32 mouse cellular contexts compared by ENCODE assay signal in the genomic region with DNA sequence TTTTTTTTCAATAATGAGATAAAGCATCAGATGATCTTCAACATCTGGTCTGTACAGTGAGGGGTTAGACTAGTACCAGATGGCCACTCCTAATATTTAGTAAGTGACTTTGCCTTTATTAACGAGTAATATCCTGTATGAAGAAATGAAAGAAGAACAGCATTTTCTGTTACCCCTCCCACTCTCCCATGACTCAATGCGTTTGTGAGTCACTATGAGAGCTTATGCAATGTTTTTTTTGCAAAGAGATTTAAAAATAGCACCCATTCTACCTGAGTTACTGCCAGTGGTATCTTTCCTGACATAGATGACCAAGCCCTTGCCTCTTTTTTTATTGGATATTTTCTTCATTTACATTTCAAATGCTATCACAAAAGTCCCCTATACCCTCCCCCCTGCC. TPM values are rescaled to one million over a fixed set of nuclear protein-coding genes. Genes with fewer than 3 reads are reported as not detected.
A peak's percentile ranks its signal among the peaks of the same experiment; 100 is the strongest.
DNase-seq lines count a peak whose midpoint lies in the region; ATAC-seq and TF ChIP-seq lines count a peak whose summit lies in the region.
"Had no signal": no experiment of that assay in that cellular context is flagged by ENCODE, and none has a peak within 500 bp of the region (broad histone marks: within the 10 kb centered on the region; RNA-seq: fewer than 3 reads in every experiment).

No protein-coding gene starts in this region.

- in situ Hi-C loops in CH12.LX (cut with MboI; ENCODE audit: low pct_ligation_motif_present, low pct_unique_long_range_greater_than_20kb, low sequenced_read_pairs), result no loop called here

- TF ChIP-seq EP300 in CH12.LX (IDR thresholded peaks at IDR 0.05; ENCODE audit: low read length), result no peak

- peak; percentile 47 for ATAC-seq in granulocyte monocyte progenitor cell, adult 5-6 weeks (replicated peaks; ENCODE audit: poor library complexity, severe bottlenecking)
- ATAC-seq: forebrain, embryonic 14.5 days; midbrain, embryonic 15.5 days; Patski had no signal

- no peak overlapping the region for H3K9ac ChIP-seq in CH12.LX (ENCODE audit: insufficient read depth, low read depth)
- H3K9ac ChIP-seq: embryonic facial prominence, embryonic 12.5 days; heart, embryonic 15.5 days; hindbrain, embryonic 14.5 days; kidney, embryonic 15.5 days; liver, embryonic 14.5 days; lung, embryonic 14.5 days; midbrain, embryonic 15.5 days had no signal

- H3K4me2 ChIP-seq in CH12.LX (ENCODE audit: insufficient read depth, low read depth, poor library complexity, severe bottlenecking), result no peak overlapping the region
- H3K4me2 ChIP-seq: embryonic facial prominence, embryonic 12.5 days; heart, embryonic 15.5 days; hindbrain, embryonic 14.5 days; kidney, embryonic 15.5 days; lung, embryonic 14.5 days; midbrain, embryonic 15.5 days had no signal

- peak; percentile 50 for DNase-seq in lung, postnatal 36 days
- no peak for DNase-seq in lung, postnatal 14 days
- no peak for DNase-seq in CH12.LX (ENCODE audit: extremely low read depth)
- DNase-seq in splenic B cell, adult 2 months (ENCODE audit: low read depth, low spot score), result peak; percentile 12
- no peak for DNase-seq in kidney, postnatal 25 days
- no peak for DNase-seq in testis, postnatal 10 days (ENCODE audit: low spot score)
- DNase-seq in thymus, postnatal 0 days (ENCODE audit: low spot score), result no peak
- DNase-seq: adrenal gland, postnatal 25 days; cerebellum, adult 9-10 months; embryo, embryonic 11 days; gastrocnemius, postnatal 14 days; heart, adult 11 months; heart, postnatal 36 days; kidney, adult 18-20 months; liver; lung, embryonic 14.5 days; lung, postnatal 4 days; right cerebral cortex, postnatal 25 days; thymus, adult 2 months; thymus, postnatal 4 days had no signal

- peaks cover 9 to 10% of the 10 kb centered on the region in 2 experiments for H3K36me3 ChIP-seq in CH12.LX (replicated peaks in 1 of 2; ENCODE audit: control insufficient read depth in 1 of 2, insufficient read depth in 1 of 2, low read length in 1 of 2)
- H3K36me3 ChIP-seq in splenic B cell, adult 2 months (ENCODE audit: control insufficient read depth, insufficient read depth, low read length, poor library complexity, severe bottlenecking), result no peaks in the 10 kb centered on the region
- H3K36me3 ChIP-seq: embryonic facial prominence, embryonic 12.5 days; heart, embryonic 10.5 days; heart, embryonic 15.5 days; kidney, embryonic 15.5 days; midbrain, embryonic 10.5 days; midbrain, embryonic 15.5 days had no signal

- dilution Hi-C loops in CH12.LX (cut with MboI; ENCODE audit: extremely low pct_ligation_motif_present, extremely low pct_unique_long_range_greater_than_20kb, low sequenced_read_pairs), result no loop called here

- TF ChIP-seq CTCF in CH12.LX (conservative IDR thresholded peaks at IDR 0.05 in 1 of 2, IDR thresholded peaks at IDR 0.05 in 1 of 2; ENCODE audit: low read depth in 2 of 2, low read length in 2 of 2), result no peak

- no peak for TF ChIP-seq POLR2A in CH12.LX (IDR thresholded peaks at IDR 0.05; ENCODE audit: low read depth, low read length)

- peaks cover 10% of the 10 kb centered on the region for H3K79me2 ChIP-seq in CH12.LX (replicated peaks; ENCODE audit: control insufficient read depth, extremely low read depth, insufficient read depth, poor library complexity, severe bottlenecking)

- no peaks in the 10 kb centered on the region; a peak in 1 of 4 replicates for H3K4me1 ChIP-seq in CH12.LX (ENCODE audit: control insufficient read depth in 1 of 2, insufficient read depth in 2 of 2)
- H3K4me1 ChIP-seq: embryonic facial prominence, embryonic 12.5 days; heart, embryonic 10.5 days; heart, embryonic 15.5 days; kidney, embryonic 15.5 days had no signal

- H3K27me3 ChIP-seq in CH12.LX (replicated peaks), result no peaks in the 10 kb centered on the region
- H3K27me3 ChIP-seq in splenic B cell, adult 2 months (ENCODE audit: control insufficient read depth, insufficient read depth, low read length, poor library complexity, severe bottlenecking), result no peaks in the 10 kb centered on the region
- H3K27me3 ChIP-seq: embryonic facial prominence, embryonic 12.5 days; heart, embryonic 15.5 days; kidney, embryonic 15.5 days; midbrain, embryonic 15.5 days; Patski had no signal

- H3K9me3 ChIP-seq in CH12.LX (replicated peaks; ENCODE audit: low read length), result no peaks in the 10 kb centered on the region
- H3K9me3 ChIP-seq: embryonic facial prominence, embryonic 12.5 days; G1E; heart, embryonic 10.5 days; heart, embryonic 15.5 days; kidney, embryonic 15.5 days; midbrain, embryonic 10.5 days; midbrain, embryonic 15.5 days had no signal

- H3K27ac ChIP-seq in CH12.LX (ENCODE audit: insufficient read depth, low read depth), result no peak overlapping the region
- H3K27ac ChIP-seq: embryonic facial prominence, embryonic 12.5 days; heart, embryonic 10.5 days; heart, embryonic 15.5 days; hindbrain, embryonic 14.5 days; kidney, embryonic 15.5 days; liver, embryonic 14.5 days; midbrain, embryonic 10.5 days; midbrain, embryonic 15.5 days had no signal

- no peak for TF ChIP-seq RAD21 in CH12.LX (IDR thresholded peaks at IDR 0.05; ENCODE audit: low read depth, low read length)

- no peak overlapping the region for H3K4me3 ChIP-seq in CH12.LX (replicated peaks in 1 of 3; ENCODE audit: low read depth in 2 of 3, low read length in 2 of 3, poor library complexity in 1 of 3)
- H3K4me3 ChIP-seq: embryonic facial prominence, embryonic 12.5 days; heart, embryonic 10.5 days; heart, embryonic 15.5 days; kidney, embryonic 15.5 days; midbrain, embryonic 10.5 days; midbrain, embryonic 15.5 days had no signal

TF ChIP-seq in CH12.LX, 34 proteins besides CTCF, POLR2A, EP300 and RAD21:
- TF ChIP-seq IRF4 (IDR thresholded peaks at IDR 0.05; ENCODE audit: low read depth, low read length) (peak; percentile 12; the same call in 1 of the 2 replicates), CHD2 (IDR thresholded peaks at IDR 0.05; ENCODE audit: low read length) (no peak), ZNF384 (IDR thresholded peaks at IDR 0.05; ENCODE audit: low read depth, low read length) (peak; percentile 64), MAZ (IDR thresholded peaks at IDR 0.05; ENCODE audit: low read depth, low read length) (no peak), MYC (IDR thresholded peaks at IDR 0.05; ENCODE audit: low read depth, low read length) (no peak), MAFK (IDR thresholded peaks at IDR 0.05; ENCODE audit: insufficient replicate concordance, low read length) (no peak), MEF2A (IDR thresholded peaks at IDR 0.05; ENCODE audit: borderline replicate concordance, low read depth, low read length) (no peak), TBP (conservative IDR thresholded peaks at IDR 0.05; ENCODE audit: low read depth, low read length) (no peak), KAT2A (IDR thresholded peaks at IDR 0.05; ENCODE audit: insufficient replicate concordance, low read length) (no peak), MXI1 (IDR thresholded peaks at IDR 0.05; ENCODE audit: low read depth, low read length) (no peak)

RNA-seq across cellular contexts. Expression of a gene that starts 2.0 kb away (rescaled TPM):
- total RNA-seq in CH12.LX (2012; rRNA removed) (68.8 and 92.6 TPM in 2 replicates), CH12.LX (2014; rRNA removed) (112 and 114 TPM in 2 replicates)
- 56.7 and 58.3 TPM in 2 replicates for polyA plus RNA-seq in CH12.LX (2012; ENCODE audit: insufficient read length, low read depth)
- total RNA-seq in granulocyte monocyte progenitor cell, adult 5-6 weeks (2014; fragmentation: Nextera tagmentation), result 129 and 147 TPM in 2 replicates
- total RNA-seq in granulocyte monocyte progenitor cell, adult 5-6 weeks (2017), result 321 and 354 TPM in 2 replicates
- 212 and 244 TPM in 2 replicates for polyA plus RNA-seq in thymus, postnatal 0 days (2015; fragmentation: Nextera tagmentation; extraction: Ambion mirVana)

RNA-seq across cellular contexts. Expression of a gene that starts 44.0 kb away (rescaled TPM):
- total RNA-seq in CH12.LX (2012; rRNA removed) (39.1 and 44.7 TPM in 2 replicates), CH12.LX (2014; rRNA removed) (70.6 and 89.5 TPM in 2 replicates)
- 45.4 and 46.2 TPM in 2 replicates for polyA plus RNA-seq in CH12.LX (2012; ENCODE audit: insufficient read length, low read depth)
- 43.2 and 51.1 TPM in 2 replicates for total RNA-seq in granulocyte monocyte progenitor cell, adult 5-6 weeks (2014; fragmentation: Nextera tagmentation)
- 74.7 and 77.0 TPM in 2 replicates for total RNA-seq in granulocyte monocyte progenitor cell, adult 5-6 weeks (2017)
- polyA plus RNA-seq in thymus, postnatal 0 days (2015; fragmentation: Nextera tagmentation; extraction: Ambion mirVana), result 40.7 and 42.9 TPM in 2 replicates

Comparison
In these comparisons a context has a peak if more than half of its experiments do, and no peak if none do; other contexts are left out.
1. DNase-seq: peak in lung, postnatal 36 days (single experiment) and splenic B cell, adult 2 months (single experiment); none in lung, postnatal 14 days (single experiment), CH12.LX (single experiment), kidney, postnatal 25 days (0 of 2), testis, postnatal 10 days (single experiment) and thymus, postnatal 0 days (single experiment).